Mouse (Mus musculus): ENCODE measurements around the gene Gm5105. TPM values are rescaled to one million over a fixed set of nuclear protein-coding genes. Genes with fewer than 3 reads are reported as not detected.
A peak's percentile ranks its signal among the peaks of the same experiment; 100 is the strongest.

The Gm5105 gene
- polyA plus RNA-seq, 1 experiment from 2014 or later = 0.31 TPM

GRCm38 (mm10) chr3:138003264-138003663 is 63.9 kb downstream of the Gm5105 start:
- Histone ChIP-seq H3K4me3 (ENCODE audit: low read depth, low read length) (no peak overlapping the region), H3K4me1 (replicated peaks; ENCODE audit: control insufficient read depth, insufficient read depth, low read length) (no peaks in the 10 kb centered on the region), H3K4me2 (ENCODE audit: low read length) (no peak overlapping the region), H3K9ac (ENCODE audit: low read length) (no peak overlapping the region), H3K27me3 (replicated peaks; ENCODE audit: control insufficient read depth, insufficient read depth, low read length) (no peaks in the 10 kb centered on the region), H3K27ac (ENCODE audit: low read depth) (no peak overlapping the region), H3K9me3 (ENCODE audit: control insufficient read depth, low read length) (no peaks in the 10 kb centered on the region), H3K36me3 (ENCODE audit: control insufficient read depth, insufficient read depth, low read length) (no peaks in the 10 kb centered on the region)
- ATAC-seq (replicated peaks; ENCODE audit: low FRiP score, low TSS enrichment, low read depth) (no peak), DNase-seq (ENCODE audit: low spot score) (no peak)
- 81% methylated on average over 7 of the region's 7 CpGs for WGBS

- no peak for ATAC-seq (replicated peaks; ENCODE audit: low FRiP score, low TSS enrichment, low read depth)
Measured at GRCm38 (mm10) chr3:138002545-138002944, 64.6 kb downstream of the Gm5105 start.

GRCm38 (mm10) chr3:138001865-138002264 is 65.3 kb downstream of the Gm5105 start:
- WGBS = 77% methylated on average over 4 of the region's 4 CpGs
- DNase-seq (ENCODE audit: low spot score) (no peak), ATAC-seq (replicated peaks; ENCODE audit: low FRiP score, low TSS enrichment, low read depth) (no peak)
- Histone ChIP-seq H3K27ac (ENCODE audit: low read depth) (no peak overlapping the region), H3K9ac (ENCODE audit: low read length) (no peak overlapping the region), H3K4me1 (replicated peaks; ENCODE audit: control insufficient read depth, insufficient read depth, low read length) (no peaks in the 10 kb centered on the region), H3K4me3 (ENCODE audit: low read depth, low read length) (no peak overlapping the region), H3K36me3 (ENCODE audit: control insufficient read depth, insufficient read depth, low read length) (no peaks in the 10 kb centered on the region), H3K4me2 (ENCODE audit: low read length) (no peak overlapping the region), H3K9me3 (ENCODE audit: control insufficient read depth, low read length) (no peaks in the 10 kb centered on the region), H3K27me3 (replicated peaks; ENCODE audit: control insufficient read depth, insufficient read depth, low read length) (no peaks in the 10 kb centered on the region)

More at GRCm38 (mm10) chr3:138002545-138002944, 64.6 kb downstream of the Gm5105 start:
- Histone ChIP-seq H3K27me3 (replicated peaks; ENCODE audit: control insufficient read depth, insufficient read depth, low read length) (no peaks in the 10 kb centered on the region), H3K4me3 (ENCODE audit: low read depth, low read length) (no peak overlapping the region), H3K9me3 (ENCODE audit: control insufficient read depth, low read length) (no peaks in the 10 kb centered on the region), H3K4me1 (replicated peaks; ENCODE audit: control insufficient read depth, insufficient read depth, low read length) (no peaks in the 10 kb centered on the region), H3K36me3 (ENCODE audit: control insufficient read depth, insufficient read depth, low read length) (no peaks in the 10 kb centered on the region), H3K27ac (ENCODE audit: low read depth) (no peak overlapping the region), H3K4me2 (ENCODE audit: low read length) (no peak overlapping the region), H3K9ac (ENCODE audit: low read length) (no peak overlapping the region)
- DNase-seq (ENCODE audit: low spot score) = no peak
- 70% methylated on average over 6 of the region's 6 CpGs for WGBS

GRCm38 (mm10) chr3:138000724-138001069 is 66.5 kb downstream of the Gm5105 start:
- Histone ChIP-seq H3K36me3 (ENCODE audit: control insufficient read depth, insufficient read depth, low read length) (no peaks in the 10 kb centered on the region), H3K27me3 (replicated peaks; ENCODE audit: control insufficient read depth, insufficient read depth, low read length) (no peaks in the 10 kb centered on the region), H3K9ac (ENCODE audit: low read length) (no peak overlapping the region), H3K4me1 (replicated peaks; ENCODE audit: control insufficient read depth, insufficient read depth, low read length) (no peaks in the 10 kb centered on the region), H3K27ac (ENCODE audit: low read depth) (no peak overlapping the region), H3K4me2 (ENCODE audit: low read length) (no peak overlapping the region), H3K9me3 (ENCODE audit: control insufficient read depth, low read length) (no peaks in the 10 kb centered on the region), H3K4me3 (ENCODE audit: low read depth, low read length) (no peak overlapping the region)
- no peak; the same call in 1 of the 2 replicates for ATAC-seq (replicated peaks; ENCODE audit: low FRiP score, low TSS enrichment, low read depth)
- WGBS = 51% methylated on average over 4 of the region's 4 CpGs
- peak; percentile 62 for DNase-seq (ENCODE audit: low spot score)

GRCm38 (mm10) chr3:138000062-138000723 is 67.0 kb downstream of the Gm5105 start:
- H3K27me3 ChIP-seq (replicated peaks; ENCODE audit: control insufficient read depth, insufficient read depth, low read length) = no peaks in the 10 kb centered on the region
- no peaks in the 10 kb centered on the region for H3K36me3 ChIP-seq (ENCODE audit: control insufficient read depth, insufficient read depth, low read length)
- H3K4me1 ChIP-seq (replicated peaks; ENCODE audit: control insufficient read depth, insufficient read depth, low read length) = no peaks in the 10 kb centered on the region
- DNase-seq (ENCODE audit: low spot score) = no peak
- H3K4me3 ChIP-seq (ENCODE audit: low read depth, low read length) = no peak overlapping the region
- H3K9me3 ChIP-seq (ENCODE audit: control insufficient read depth, low read length) = no peaks in the 10 kb centered on the region
- no peak overlapping the region for H3K4me2 ChIP-seq (ENCODE audit: low read length)
- no peak for ATAC-seq (replicated peaks; ENCODE audit: low FRiP score, low TSS enrichment, low read depth)
- WGBS = 92% methylated on average over 8 of the region's 8 CpGs
- no peak overlapping the region for H3K27ac ChIP-seq (ENCODE audit: low read depth)
- no peak overlapping the region for H3K9ac ChIP-seq (ENCODE audit: low read length)

- no peak overlapping the region for H3K4me3 ChIP-seq (ENCODE audit: low read depth, low read length)
- H3K27me3 ChIP-seq (replicated peaks; ENCODE audit: control insufficient read depth, insufficient read depth, low read length) = no peaks in the 10 kb centered on the region
- no peak overlapping the region for H3K9ac ChIP-seq (ENCODE audit: low read length)
- H3K9me3 ChIP-seq (ENCODE audit: control insufficient read depth, low read length) = no peaks in the 10 kb centered on the region
- H3K4me1 ChIP-seq (replicated peaks; ENCODE audit: control insufficient read depth, insufficient read depth, low read length) = no peaks in the 10 kb centered on the region
- 85% methylated on average over 9 of the region's 9 CpGs for WGBS
- no peak for ATAC-seq (replicated peaks; ENCODE audit: low FRiP score, low TSS enrichment, low read depth)
- H3K36me3 ChIP-seq (ENCODE audit: control insufficient read depth, insufficient read depth, low read length) = no peaks in the 10 kb centered on the region
- no peak overlapping the region for H3K4me2 ChIP-seq (ENCODE audit: low read length)
- H3K27ac ChIP-seq (ENCODE audit: low read depth) = no peak overlapping the region
- no peak for DNase-seq (ENCODE audit: low spot score)
Measured at GRCm38 (mm10) chr3:137999224-137999790, 67.9 kb downstream of the Gm5105 start.

Other genes starting within 250 kb of the Gm5105 start
- gene H2afz, start 202.9 kb downstream of the Gm5105 start, polyA plus RNA-seq (2014; fragmentation: Nextera tagmentation; extraction: Ambion mirVana) = 1,744 and 1,778 TPM in 2 replicates
- 9.8 and 10.0 TPM in 2 replicates for gene Dnajb14, start 199.7 kb downstream of the Gm5105 start, polyA plus RNA-seq (2014; fragmentation: Nextera tagmentation; extraction: Ambion mirVana)
- gene Lamtor3, start 148.9 kb downstream of the Gm5105 start, polyA plus RNA-seq (2014; fragmentation: Nextera tagmentation; extraction: Ambion mirVana) = 106 and 110 TPM in 2 replicates
- gene Dapp1, start 85.8 kb downstream of the Gm5105 start, polyA plus RNA-seq (2014; fragmentation: Nextera tagmentation; extraction: Ambion mirVana) = 14.4 and 14.5 TPM in 2 replicates
- gene 1110002E22Rik, start 2.3 kb downstream of the Gm5105 start, polyA plus RNA-seq (2014; fragmentation: Nextera tagmentation; extraction: Ambion mirVana) = 0.07 and 0.13 TPM in 2 replicates
- 11.8 and 13.6 TPM in 2 replicates for gene Trmt10a, start 76.1 kb upstream of the Gm5105 start, polyA plus RNA-seq (2014; fragmentation: Nextera tagmentation; extraction: Ambion mirVana)
- 45.3 and 58.6 TPM in 2 replicates for gene Mttp, start 77.6 kb upstream of the Gm5105 start, polyA plus RNA-seq (2014; fragmentation: Nextera tagmentation; extraction: Ambion mirVana)
- gene 4930579F01Rik, start 126.4 kb upstream of the Gm5105 start, polyA plus RNA-seq (2014; fragmentation: Nextera tagmentation; extraction: Ambion mirVana) = 0.30 TPM in 1 of 2 replicates, not detected in the other
- not detected in 2 replicates for gene Adh7, start 150.4 kb upstream of the Gm5105 start, polyA plus RNA-seq (2014; fragmentation: Nextera tagmentation; extraction: Ambion mirVana)
- 14.9 and 22.9 TPM in 2 replicates for gene Adh1, start 193.6 kb upstream of the Gm5105 start, polyA plus RNA-seq (2014; fragmentation: Nextera tagmentation; extraction: Ambion mirVana)
- gene Adh6a, start 245.9 kb upstream of the Gm5105 start, polyA plus RNA-seq (2014; fragmentation: Nextera tagmentation; extraction: Ambion mirVana) = 0.31 TPM in 2 replicates